ENCODE assay signal across 12 mouse cellular contexts in genomic region chr16:91390100-91390499, GRCm38 (mm10). TPM values are rescaled to one million over a fixed set of nuclear protein-coding genes. Genes with fewer than 3 reads are reported as not detected.
DNase-seq lines count a peak whose midpoint lies in the region; ATAC-seq lines count a peak whose summit lies in the region.
"Had no signal": no experiment of that assay in that cellular context is flagged by ENCODE, and none has a peak within 500 bp of the region (broad histone marks: within the 10 kb centered on the region; RNA-seq: fewer than 3 reads in every experiment).

No protein-coding gene starts in this region.

- peaks cover 9% of the 10 kb centered on the region; the same call in 1 of the 2 replicates for H3K9me3 ChIP-seq in liver, embryonic 12.5 days (replicated peaks)
- H3K9me3 ChIP-seq: forebrain, embryonic 15.5 days; hindbrain, embryonic 12.5 days had no signal

- no peak overlapping the region for H3K4me2 ChIP-seq in liver, embryonic 12.5 days
- H3K4me2 ChIP-seq: forebrain, embryonic 15.5 days; hindbrain, embryonic 12.5 days; midbrain, embryonic 11.5 days had no signal

- no peak overlapping the region for H3K9ac ChIP-seq in liver, embryonic 12.5 days
- H3K9ac ChIP-seq: forebrain, embryonic 15.5 days; hindbrain, embryonic 12.5 days had no signal

- no peaks in the 10 kb centered on the region for H3K27me3 ChIP-seq in liver, embryonic 12.5 days (replicated peaks)
- H3K27me3 ChIP-seq: forebrain, embryonic 15.5 days; hindbrain, embryonic 12.5 days had no signal

- H3K36me3 ChIP-seq in liver, embryonic 12.5 days = peaks cover 99% of the 10 kb centered on the region

- ATAC-seq in liver, embryonic 12.5 days = no peak
- ATAC-seq in CD4-positive, CD25-positive, alpha-beta regulatory T cell, adult 4 months = peak; percentile 57
- ATAC-seq in megakaryocyte, adult 5-6 weeks (ENCODE audit: poor library complexity, severe bottlenecking) = peak; percentile 74
- ATAC-seq: forebrain, embryonic 15.5 days had no signal

- H3K4me3 ChIP-seq in liver, embryonic 12.5 days = no peak overlapping the region
- H3K4me3 ChIP-seq: forebrain, embryonic 15.5 days; hindbrain, embryonic 12.5 days had no signal

- H3K27ac ChIP-seq in liver, embryonic 12.5 days = no peak overlapping the region
- H3K27ac ChIP-seq: forebrain, embryonic 15.5 days; hindbrain, embryonic 12.5 days had no signal

- 85% methylated on average over 4 of the region's 4 CpGs for WGBS in liver, embryonic 12.5 days (ENCODE audit: insufficient replicate concordance)

- DNase-seq in liver = peak; percentile 36
- peak; percentile 88 for DNase-seq in R1 (ENCODE audit: low read depth, low spot score)
- DNase-seq in frontal cortex, postnatal 14 days (ENCODE audit: low spot score in 2 of 2) = no peak
- DNase-seq in gastrocnemius, adult 18-20 months (ENCODE audit: low spot score) = no peak
- DNase-seq in left cerebral cortex, postnatal 14 days (ENCODE audit: low spot score in 2 of 2) = no peak

- peaks cover 23% of the 10 kb centered on the region for H3K4me1 ChIP-seq in liver, embryonic 12.5 days
- H3K4me1 ChIP-seq: forebrain, embryonic 15.5 days; hindbrain, embryonic 12.5 days had no signal

- intact Hi-C loops in left cerebral cortex, postnatal 14 days (cut with DNase I) = no loop called here

RNA-seq across cellular contexts. Expression of gene Gm21970, which starts 1.4 kb away (rescaled TPM):
- polyA plus RNA-seq in liver, embryonic 12.5 days (2016; fragmentation: Nextera tagmentation; extraction: Ambion mirVana) = not detected in 2 replicates
- polyA plus RNA-seq in CD4-positive, CD25-positive, alpha-beta regulatory T cell, adult 4 months (2017; shearing (Covaris generic)) = not detected
- total RNA-seq in megakaryocyte, adult 5-6 weeks (2015) = 0.29 TPM in 1 of 2 replicates, not detected in the other
- not detected in 2 replicates for total RNA-seq in megakaryocyte, adult 5-6 weeks (2017)
- total RNA-seq in gastrocnemius, adult 18-20 months (2021) = not detected
- not detected for total RNA-seq in left cerebral cortex, postnatal 14 days (2021)
- total RNA-seq: left cerebral cortex, postnatal 36 days had no signal
- polyA plus RNA-seq: forebrain, embryonic 15.5 days; hindbrain, embryonic 12.5 days; midbrain, embryonic 11.5 days had no signal

RNA-seq across cellular contexts. Expression of gene Il10rb, which starts 15.9 kb away (rescaled TPM):
- polyA plus RNA-seq in liver, embryonic 12.5 days (2016; fragmentation: Nextera tagmentation; extraction: Ambion mirVana) = 26.0 and 27.0 TPM in 2 replicates
- polyA plus RNA-seq in CD4-positive, CD25-positive, alpha-beta regulatory T cell, adult 4 months (2017; shearing (Covaris generic)) = 100 to 1,000 TPM; 131 to 143 TPM
- 66.6 and 68.3 TPM in 2 replicates for total RNA-seq in megakaryocyte, adult 5-6 weeks (2015)
- 63.3 and 64.6 TPM in 2 replicates for total RNA-seq in megakaryocyte, adult 5-6 weeks (2017)
- total RNA-seq in gastrocnemius, adult 18-20 months (2021) = 1 to 10 TPM; 4.2 to 6.6 TPM
- total RNA-seq in left cerebral cortex, postnatal 14 days (2021) = 1 to 10 TPM; 8.7 to 9.8 TPM

RNA-seq across cellular contexts. Expression of gene Ifnar2, which starts 17.5 kb away (rescaled TPM):
- 63.5 and 65.7 TPM in 2 replicates for polyA plus RNA-seq in liver, embryonic 12.5 days (2016; fragmentation: Nextera tagmentation; extraction: Ambion mirVana)
- 10 to 100 TPM; 45.8 to 48.2 TPM for polyA plus RNA-seq in CD4-positive, CD25-positive, alpha-beta regulatory T cell, adult 4 months (2017; shearing (Covaris generic))
- total RNA-seq in megakaryocyte, adult 5-6 weeks (2015) = 287 and 289 TPM in 2 replicates
- total RNA-seq in megakaryocyte, adult 5-6 weeks (2017) = 257 and 285 TPM in 2 replicates
- total RNA-seq in gastrocnemius, adult 18-20 months (2021) = 1 to 10 TPM; 4.7 to 6.0 TPM
- total RNA-seq in left cerebral cortex, postnatal 14 days (2021) = 10 to 100 TPM; 18.5 to 19.5 TPM

Comparison
In these comparisons a context has a peak if more than half of its experiments do, and no peak if none do; other contexts are left out.
1. DNase-seq: peak in liver (single experiment) and R1 (single experiment); none in frontal cortex, postnatal 14 days (0 of 2), gastrocnemius, adult 18-20 months (single experiment) and left cerebral cortex, postnatal 14 days (0 of 2).
2. RNA of gene Il10rb, which starts 15.9 kb away (total RNA-seq): 63.3 to 68.3 TPM in megakaryocyte, adult 5-6 weeks; 8.7 to 9.8 TPM in left cerebral cortex, postnatal 14 days and 4.2 to 6.6 TPM in gastrocnemius, adult 18-20 months; every median in the first group is over 4 times any median in the second.
3. RNA of gene Ifnar2, which starts 17.5 kb away (total RNA-seq): 257 to 289 TPM in megakaryocyte, adult 5-6 weeks; 18.5 to 19.5 TPM in left cerebral cortex, postnatal 14 days and 4.7 to 6.0 TPM in gastrocnemius, adult 18-20 months; every median in the first group is over 10 times any median in the second.